Mouse (Mus musculus) forebrain, embryonic 10.5 days (tissue): ENCODE data around the gene Cacna2d1. TPM values are rescaled to one million over a fixed set of nuclear protein-coding genes. Genes with fewer than 3 reads are reported as not detected.

ENCODE experiments used
- DNase-seq: peaks from one replicate; pipeline ENCODE4 v3.0.0-alpha.2; 2017; ENCODE audit warnings: low spot score; ENCODE audit errors: extremely low spot score
- H3K27ac ChIP-seq: fragments of 300-500 bp; sonication (generic); 2 replicates; pipeline ENCODE4 v1.5.1; 2016; ENCODE audit warnings: mild to moderate bottlenecking
- H3K27me3 ChIP-seq: fragments of 300-500 bp; sonication (generic); 2 replicates; pipeline ENCODE4 v1.6.1; 2016; ENCODE audit warnings: mild to moderate bottlenecking; ENCODE audit not compliant: poor library complexity, severe bottlenecking
- H3K36me3 ChIP-seq: fragments of 300-500 bp; sonication (generic); replicated peaks from 2 replicates; pipeline ENCODE4 v1.6.1; 2016; ENCODE audit warnings: mild to moderate bottlenecking, moderate library complexity
- H3K4me1 ChIP-seq: fragments of 300-500 bp; sonication (generic); 2 replicates; pipeline ENCODE4 v1.6.1; 2016
- H3K4me3 ChIP-seq: fragments of 300-500 bp; sonication (generic); 2 replicates; pipeline ENCODE4 v1.5.1; 2016; ENCODE audit warnings: mild to moderate bottlenecking, moderate library complexity
- H3K9me3 ChIP-seq: fragments of 300-500 bp; sonication (generic); 2 replicates; pipeline ENCODE4 v1.6.1; 2016; ENCODE audit warnings: mild to moderate bottlenecking, moderate library complexity
- WGBS: fragments of 180-500 bp; shearing (Covaris S2); methylation state at CpG from one replicate; pipeline ENCODE4 v1.1.7; 2016; 5-methylcytosine and 5-hydroxymethylcytosine counted together
- polyA plus RNA-seq: library from polyadenylated mRNA; unstranded; fragments of >200 nt; fragmentation: Nextera tagmentation; extraction: Ambion mirVana; gene quantifications from 2 replicates; pipeline ENCODE4 v1.2.1, GENCODE M21; 2016

Cacna2d1 gene
- polyA plus RNA-seq, 1 experiment from 2014 or later = 6.4 TPM

DNA sequence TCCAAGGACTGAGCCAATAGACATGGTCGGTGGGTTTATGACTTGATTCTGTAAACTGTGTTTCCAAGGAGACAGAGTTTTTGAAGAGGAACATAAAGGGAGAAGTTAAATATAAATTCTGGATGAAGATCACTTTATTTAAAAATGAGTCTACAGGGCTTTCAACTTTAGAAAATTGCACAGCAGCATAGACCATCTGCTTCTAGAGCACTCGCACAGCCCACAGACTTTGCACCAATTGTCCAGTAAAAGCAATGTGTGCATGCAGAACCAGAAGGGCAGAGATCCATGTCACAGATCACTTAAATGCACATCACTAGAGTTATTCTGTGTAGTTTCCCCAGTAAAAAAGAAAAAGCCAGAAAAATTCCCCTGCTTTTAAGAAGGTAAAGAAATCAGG, 428.7 kb downstream of the Cacna2d1 start:
- Histone ChIP-seq H3K4me1 (no peaks in the 10 kb centered on the region), H3K9me3 (no peaks in the 10 kb centered on the region), H3K4me3 (no peak overlapping the region), H3K27ac (no peak overlapping the region), H3K36me3 (no peaks in the 10 kb centered on the region), H3K27me3 (no peaks in the 10 kb centered on the region)
- WGBS = 92% methylated on average over 2 of the region's 2 CpGs
- no peak for DNase-seq

DNA sequence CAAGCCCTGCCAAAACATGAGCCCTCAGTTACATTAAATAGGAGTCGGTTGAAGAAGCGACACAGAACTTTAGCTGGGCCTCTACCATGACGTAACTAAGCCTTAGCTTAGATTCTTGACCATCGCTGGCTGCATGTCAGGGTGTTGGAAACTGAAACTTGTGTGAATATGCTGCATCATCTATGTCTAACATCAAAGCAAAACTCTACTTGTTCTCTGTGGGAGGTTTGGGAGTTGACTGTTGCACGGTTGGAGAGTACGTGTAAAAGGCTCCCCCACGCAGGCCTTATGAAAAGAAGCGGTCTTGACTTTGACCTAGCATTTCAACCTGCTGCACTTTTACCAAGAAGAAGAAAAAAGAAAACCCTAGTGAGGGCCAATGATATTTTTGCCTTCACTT, 436.2 kb downstream of the Cacna2d1 start:
- no peak overlapping the region for H3K4me3 ChIP-seq
- no peak overlapping the region for H3K27ac ChIP-seq
- no peak for DNase-seq
- no peaks in the 10 kb centered on the region for H3K36me3 ChIP-seq
- H3K9me3 ChIP-seq = no peaks in the 10 kb centered on the region
- no peaks in the 10 kb centered on the region for H3K4me1 ChIP-seq
- no peaks in the 10 kb centered on the region for H3K27me3 ChIP-seq
- WGBS = 87% methylated on average over 8 of the region's 8 CpGs

DNA sequence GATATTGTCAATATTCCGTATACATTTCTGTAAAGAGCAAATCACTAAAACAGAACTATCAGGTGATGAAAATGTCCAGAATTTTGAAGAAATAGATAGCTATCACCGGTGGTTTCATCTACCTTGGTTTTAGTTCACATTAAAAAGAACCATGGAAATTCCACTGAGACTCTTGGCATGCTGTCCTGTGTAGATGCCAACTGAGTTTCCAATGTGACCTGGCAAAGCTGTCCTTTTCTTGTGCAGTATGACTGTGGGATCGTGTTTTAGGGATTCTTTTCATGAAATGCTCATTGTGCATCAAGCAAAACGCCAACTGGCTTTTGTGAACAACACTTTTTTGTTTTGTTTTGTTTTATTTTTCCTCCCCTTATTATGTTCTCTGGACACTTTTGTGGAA, 439.5 kb downstream of the Cacna2d1 start:
- no peaks in the 10 kb centered on the region for H3K9me3 ChIP-seq
- H3K4me3 ChIP-seq = no peak overlapping the region
- H3K27me3 ChIP-seq = no peaks in the 10 kb centered on the region
- H3K36me3 ChIP-seq = no peaks in the 10 kb centered on the region
- DNase-seq = no peak
- 88% methylated on average over 4 of the region's 4 CpGs for WGBS
- no peak overlapping the region for H3K27ac ChIP-seq
- H3K4me1 ChIP-seq = no peaks in the 10 kb centered on the region

DNA sequence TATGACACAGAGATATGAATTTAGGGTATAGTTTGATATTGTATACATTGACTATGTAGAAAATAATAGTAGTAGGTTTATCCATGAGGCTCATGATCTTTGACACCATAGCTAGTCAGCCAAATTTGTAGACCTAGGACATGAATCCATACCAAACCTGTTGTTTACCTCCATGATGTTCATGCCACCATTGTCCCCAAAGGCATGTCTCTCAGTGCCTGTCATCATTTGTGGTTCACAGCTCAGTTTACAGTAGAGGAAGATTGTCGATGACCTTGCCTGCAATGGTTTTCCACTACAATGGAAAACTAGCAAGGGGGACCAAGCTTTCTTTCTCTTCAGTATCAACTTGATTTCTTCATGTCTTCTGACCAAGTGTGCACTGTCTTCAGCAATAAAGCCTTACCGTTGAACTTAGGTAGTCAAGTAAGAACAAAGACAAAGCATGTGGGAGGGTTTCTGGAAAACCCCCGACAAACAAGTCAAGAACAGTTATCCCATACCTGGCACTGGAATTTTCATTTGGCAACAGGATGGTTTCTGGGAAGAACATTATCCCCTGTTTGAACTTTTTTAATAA, 441.9 kb downstream of the Cacna2d1 start:
- Histone ChIP-seq H3K9me3 (no peaks in the 10 kb centered on the region), H3K4me1 (no peaks in the 10 kb centered on the region), H3K36me3 (no peaks in the 10 kb centered on the region), H3K27me3 (no peaks in the 10 kb centered on the region), H3K27ac (no peak overlapping the region), H3K4me3 (no peak overlapping the region)
- 93% methylated on average over 3 of the region's 3 CpGs for WGBS
- DNase-seq = no peak

DNA sequence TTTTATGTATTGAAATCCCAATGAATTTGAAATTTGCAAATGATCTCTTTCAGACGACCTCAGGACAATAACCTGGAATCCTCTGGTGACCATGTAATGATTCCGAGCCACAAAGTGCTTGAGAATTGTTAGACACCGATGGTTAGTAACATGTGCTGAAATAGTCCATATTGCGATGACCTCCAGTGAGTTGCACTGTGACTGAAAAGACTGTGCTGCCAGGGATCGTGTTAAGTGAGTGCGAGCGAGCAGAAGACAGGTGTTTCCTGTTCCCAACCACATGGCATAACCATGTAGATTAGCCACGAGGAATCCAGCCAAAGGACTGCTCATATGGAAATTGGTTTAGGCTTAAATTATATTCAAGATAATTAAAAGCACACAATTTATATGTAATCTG, 475.5 kb downstream of the Cacna2d1 start:
- Histone ChIP-seq H3K4me3 (no peak overlapping the region), H3K4me1 (no peaks in the 10 kb centered on the region), H3K27me3 (no peaks in the 10 kb centered on the region), H3K36me3 (no peaks in the 10 kb centered on the region), H3K9me3 (no peaks in the 10 kb centered on the region), H3K27ac (no peak overlapping the region)
- DNase-seq = no peak
- WGBS = 86% methylated on average over 8 of the region's 8 CpGs

DNA sequence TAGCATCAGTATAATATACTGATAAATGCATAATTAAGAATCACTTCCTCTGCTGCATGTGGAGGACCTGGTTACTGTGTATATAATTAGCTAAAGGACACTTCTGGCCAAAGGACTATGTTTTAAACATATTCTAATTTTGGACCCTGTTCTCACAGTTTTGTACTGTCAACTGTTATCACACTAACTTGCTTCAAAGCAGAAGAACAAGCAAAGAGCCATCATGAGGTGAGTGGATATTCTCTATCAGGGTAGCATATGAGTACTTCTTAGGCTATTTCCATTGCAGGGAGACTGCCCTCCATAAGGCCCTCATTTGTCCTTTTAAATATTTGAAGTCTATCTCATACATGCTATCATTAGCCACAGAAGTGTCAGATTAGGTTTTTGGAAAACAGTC, 480.2 kb downstream of the Cacna2d1 start:
- H3K27me3 ChIP-seq = no peaks in the 10 kb centered on the region
- H3K36me3 ChIP-seq = no peaks in the 10 kb centered on the region
- H3K9me3 ChIP-seq = no peaks in the 10 kb centered on the region
- no peak overlapping the region for H3K4me3 ChIP-seq
- DNase-seq = no peak
- H3K4me1 ChIP-seq = no peaks in the 10 kb centered on the region
- no peak overlapping the region for H3K27ac ChIP-seq

DNA sequence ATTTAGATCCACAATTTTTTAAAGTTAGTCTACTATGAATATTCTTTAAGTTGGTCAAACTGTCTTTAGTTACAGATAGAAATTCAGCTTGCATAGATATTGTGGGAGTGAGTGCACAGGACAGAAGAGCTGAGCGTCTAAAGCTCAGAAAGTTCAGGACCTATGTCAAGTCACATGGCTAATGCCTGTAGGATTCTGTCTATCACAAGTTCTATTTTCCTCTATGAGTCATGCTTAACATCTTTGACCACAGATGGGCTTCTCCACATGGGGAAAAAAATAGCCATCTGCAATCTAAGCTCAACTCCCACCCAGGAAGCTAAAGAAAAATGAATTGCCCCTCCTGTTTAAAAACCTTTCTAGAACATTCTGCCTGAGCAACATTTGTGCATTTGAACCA, 483.5 kb downstream of the Cacna2d1 start:
- Histone ChIP-seq H3K4me3 (no peak overlapping the region), H3K36me3 (no peaks in the 10 kb centered on the region), H3K4me1 (no peaks in the 10 kb centered on the region), H3K9me3 (no peaks in the 10 kb centered on the region), H3K27me3 (no peaks in the 10 kb centered on the region), H3K27ac (no peak overlapping the region)
- no peak for DNase-seq
- 89% methylated on average over 1 of the region's 1 CpGs for WGBS

DNA sequence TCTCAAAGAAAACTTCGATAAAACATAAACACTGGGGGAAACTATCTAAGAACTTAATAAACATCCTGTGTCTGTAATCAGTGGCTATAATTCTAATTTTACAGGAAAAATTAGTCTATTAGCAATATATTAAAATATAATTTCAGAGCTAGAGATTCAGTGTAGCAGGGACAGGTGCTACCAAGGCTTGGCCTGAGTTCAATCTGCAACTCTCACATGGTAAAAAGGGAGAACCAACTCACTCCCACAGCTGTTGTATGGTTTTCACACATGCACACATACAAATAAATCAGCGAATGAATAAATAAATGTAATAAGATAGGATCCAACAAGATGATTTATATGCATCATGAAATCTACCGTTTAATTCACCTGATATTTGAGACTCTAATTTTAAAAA, 484.0 kb downstream of the Cacna2d1 start:
- Histone ChIP-seq H3K4me1 (no peaks in the 10 kb centered on the region), H3K4me3 (no peak overlapping the region), H3K27ac (no peak overlapping the region), H3K9me3 (no peaks in the 10 kb centered on the region), H3K27me3 (no peaks in the 10 kb centered on the region), H3K36me3 (no peaks in the 10 kb centered on the region)
- WGBS = 91% methylated on average over 3 of the region's 3 CpGs
- DNase-seq = no peak

Other genes starting within 250 kb of the Cacna2d1 start
- not detected in 2 replicates for gene Speer4c, start 220.4 kb upstream of the Cacna2d1 start, polyA plus RNA-seq